11 mouse cellular contexts compared by ENCODE assay signal in the genomic region with DNA sequence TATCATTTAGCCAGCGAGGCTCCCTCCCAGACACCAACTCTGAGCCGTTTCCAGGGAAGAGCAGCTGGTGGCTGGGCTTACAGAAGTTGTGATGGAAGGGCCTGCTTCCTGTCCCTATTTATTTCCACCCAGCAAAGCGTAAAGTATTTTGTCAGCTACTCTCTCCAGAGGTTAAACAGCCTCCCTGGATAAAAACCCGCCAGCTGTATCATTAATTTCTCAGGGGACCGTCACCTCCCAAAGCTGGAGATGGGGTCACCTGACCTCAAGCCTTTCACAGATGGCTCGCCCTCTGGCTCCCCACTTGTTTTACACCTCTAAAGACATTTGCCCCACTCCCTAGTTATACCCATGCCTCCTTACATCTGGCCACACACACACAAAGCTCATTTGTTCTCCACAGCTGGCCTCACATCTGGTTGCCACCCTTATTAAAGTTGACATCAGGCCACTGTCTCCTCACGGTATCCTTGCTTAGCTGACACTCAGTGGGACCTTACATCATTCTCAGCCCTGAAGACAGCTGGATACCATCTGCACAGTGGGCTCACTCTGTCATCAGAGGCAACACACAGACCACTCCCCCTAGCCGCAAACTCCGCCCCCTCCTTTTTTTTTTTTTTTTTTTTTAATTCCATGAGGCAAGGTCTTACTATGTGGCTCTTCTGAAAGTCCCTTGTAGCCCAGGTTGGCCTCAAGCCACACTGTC. TPM values are rescaled to one million over a fixed set of nuclear protein-coding genes. Genes with fewer than 3 reads are reported as not detected.
A peak's percentile ranks its signal among the peaks of the same experiment; 100 is the strongest.
DNase-seq lines count a peak whose midpoint lies in the region; ATAC-seq lines count a peak whose summit lies in the region.
"Had no signal": no experiment of that assay in that cellular context is flagged by ENCODE, and none has a peak within 500 bp of the region (broad histone marks: within the 10 kb centered on the region; RNA-seq: fewer than 3 reads in every experiment).

No protein-coding gene starts in this region.

- H3K4me3 ChIP-seq in forebrain, embryonic 12.5 days (replicated peaks), result no peak overlapping the region
- H3K4me3 ChIP-seq in forebrain, embryonic 13.5 days, result no peak overlapping the region
- no peak overlapping the region for H3K4me3 ChIP-seq in lung, embryonic 16.5 days (ENCODE audit: low read length)
- no peak overlapping the region for H3K4me3 ChIP-seq in stomach, embryonic 14.5 days (ENCODE audit: low read depth, low read length)
- H3K4me3 ChIP-seq: erythroblast, embryonic 14.5 days; liver, embryonic 12.5 days had no signal

- H3K36me3 ChIP-seq in forebrain, embryonic 12.5 days (replicated peaks), result no peaks in the 10 kb centered on the region
- no peaks in the 10 kb centered on the region for H3K36me3 ChIP-seq in forebrain, embryonic 13.5 days (ENCODE audit: poor library complexity, severe bottlenecking)
- H3K36me3 ChIP-seq in lung, embryonic 16.5 days (ENCODE audit: control insufficient read depth, insufficient read depth, low read length), result no peaks in the 10 kb centered on the region
- no peaks in the 10 kb centered on the region for H3K36me3 ChIP-seq in stomach, embryonic 14.5 days (ENCODE audit: control insufficient read depth, insufficient read depth, low read length)
- H3K36me3 ChIP-seq: liver, embryonic 12.5 days had no signal

- no peak for ATAC-seq in forebrain, embryonic 12.5 days (ENCODE audit: low FRiP score)
- ATAC-seq in forebrain, embryonic 13.5 days, result no peak
- ATAC-seq in lung, embryonic 16.5 days (ENCODE audit: low read depth), result peak; percentile 53
- peak; percentile 48 for ATAC-seq in stomach, embryonic 14.5 days (ENCODE audit: insufficient number of reproducible peaks, insufficient read depth, low FRiP score, low read depth)
- ATAC-seq: liver, embryonic 12.5 days had no signal

- no peak overlapping the region for H3K9ac ChIP-seq in forebrain, embryonic 12.5 days
- no peak overlapping the region for H3K9ac ChIP-seq in forebrain, embryonic 13.5 days
- H3K9ac ChIP-seq in lung, embryonic 16.5 days (ENCODE audit: low read length), result no peak overlapping the region
- H3K9ac ChIP-seq in stomach, embryonic 14.5 days (replicated peaks; ENCODE audit: low read depth, low read length), result no peak overlapping the region
- H3K9ac ChIP-seq: liver, embryonic 12.5 days had no signal

- DNase-seq in lung, adult 18-20 months, result no peak
- DNase-seq in induced T-regulatory cell, adult 2 months (ENCODE audit: low read depth), result peak; percentile 33
- no peak for DNase-seq in thymus, postnatal 25 days
- no peak for DNase-seq in spleen, adult 18-20 months
- DNase-seq: gastrocnemius, postnatal 36 days had no signal

- H3K27ac ChIP-seq in forebrain, embryonic 12.5 days, result 0 out of 2 replicates have a peak overlapping the region, but pooled peaks have one; percentile 36
- H3K27ac ChIP-seq in forebrain, embryonic 13.5 days, result no peak overlapping the region
- H3K27ac ChIP-seq in lung, embryonic 16.5 days (ENCODE audit: low read length), result no peak overlapping the region
- peak overlapping the region; percentile 48 for H3K27ac ChIP-seq in stomach, embryonic 14.5 days (ENCODE audit: low read length)
- H3K27ac ChIP-seq: liver, embryonic 12.5 days had no signal

- H3K4me2 ChIP-seq in forebrain, embryonic 12.5 days, result no peak overlapping the region
- no peak overlapping the region for H3K4me2 ChIP-seq in forebrain, embryonic 13.5 days
- H3K4me2 ChIP-seq in lung, embryonic 16.5 days (ENCODE audit: low read depth, low read length), result no peak overlapping the region
- H3K4me2 ChIP-seq in stomach, embryonic 14.5 days (replicated peaks; ENCODE audit: low read depth, low read length), result no peak overlapping the region
- H3K4me2 ChIP-seq: liver, embryonic 12.5 days had no signal

- peaks cover 9% of the 10 kb centered on the region; the same call in 1 of the 2 replicates for H3K27me3 ChIP-seq in forebrain, embryonic 12.5 days
- no peaks in the 10 kb centered on the region for H3K27me3 ChIP-seq in forebrain, embryonic 13.5 days
- H3K27me3 ChIP-seq in lung, embryonic 16.5 days (ENCODE audit: control insufficient read depth, insufficient read depth, low read depth, low read length), result no peaks in the 10 kb centered on the region
- H3K27me3 ChIP-seq in stomach, embryonic 14.5 days (ENCODE audit: control insufficient read depth, insufficient read depth, low read length), result no peaks in the 10 kb centered on the region

- peaks cover 14% of the 10 kb centered on the region for H3K4me1 ChIP-seq in forebrain, embryonic 12.5 days
- peaks cover 10% of the 10 kb centered on the region; the same call in 1 of the 2 replicates for H3K4me1 ChIP-seq in forebrain, embryonic 13.5 days
- no peaks in the 10 kb centered on the region; the same call in 1 of the 2 replicates for H3K4me1 ChIP-seq in lung, embryonic 16.5 days (replicated peaks; ENCODE audit: control insufficient read depth, insufficient read depth, low read length)
- H3K4me1 ChIP-seq in stomach, embryonic 14.5 days (ENCODE audit: control insufficient read depth, insufficient read depth, low read length), result peaks cover 8% of the 10 kb centered on the region; the same call in 1 of the 2 replicates

- 64% methylated on average over 9 of the region's 9 CpGs for WGBS in forebrain, embryonic 12.5 days
- WGBS in forebrain, embryonic 13.5 days, result 54% methylated on average over 9 of the region's 9 CpGs
- 48% methylated on average over 9 of the region's 9 CpGs for WGBS in lung, embryonic 16.5 days
- 36% methylated on average over 9 of the region's 9 CpGs for WGBS in stomach, embryonic 14.5 days

- no peaks in the 10 kb centered on the region for H3K9me3 ChIP-seq in forebrain, embryonic 12.5 days
- H3K9me3 ChIP-seq in forebrain, embryonic 13.5 days (replicated peaks), result no peaks in the 10 kb centered on the region
- no peaks in the 10 kb centered on the region for H3K9me3 ChIP-seq in lung, embryonic 16.5 days (ENCODE audit: control insufficient read depth, low read length)
- H3K9me3 ChIP-seq in stomach, embryonic 14.5 days (ENCODE audit: control insufficient read depth, low read depth, low read length), result no peaks in the 10 kb centered on the region
- H3K9me3 ChIP-seq: liver, embryonic 12.5 days had no signal

RNA-seq across cellular contexts. Expression of gene Mycbpap, which starts 4.8 kb away (rescaled TPM):
- polyA plus RNA-seq in forebrain, embryonic 12.5 days (2016; fragmentation: Nextera tagmentation; extraction: Ambion mirVana), result 3.7 and 3.8 TPM in 2 replicates
- 2.2 and 2.5 TPM in 2 replicates for polyA plus RNA-seq in forebrain, embryonic 13.5 days (2015; fragmentation: Nextera tagmentation; extraction: Ambion mirVana)
- 8.4 and 8.7 TPM in 2 replicates for polyA plus RNA-seq in lung, embryonic 16.5 days (2015; fragmentation: Nextera tagmentation; extraction: Ambion mirVana)
- polyA plus RNA-seq in stomach, embryonic 14.5 days (2014; fragmentation: Nextera tagmentation; extraction: Ambion mirVana), result 1.6 and 2.1 TPM in 2 replicates
- polyA plus RNA-seq: erythroblast, embryonic 14.5 days had no signal

RNA-seq across cellular contexts. Expression of gene Rsad1, which starts 22.7 kb away (rescaled TPM):
- 2.8 and 3.0 TPM in 2 replicates for polyA plus RNA-seq in forebrain, embryonic 12.5 days (2016; fragmentation: Nextera tagmentation; extraction: Ambion mirVana)
- polyA plus RNA-seq in forebrain, embryonic 13.5 days (2015; fragmentation: Nextera tagmentation; extraction: Ambion mirVana), result 3.1 and 3.7 TPM in 2 replicates
- polyA plus RNA-seq in lung, embryonic 16.5 days (2015; fragmentation: Nextera tagmentation; extraction: Ambion mirVana), result 3.4 and 4.2 TPM in 2 replicates
- 3.1 and 3.4 TPM in 2 replicates for polyA plus RNA-seq in stomach, embryonic 14.5 days (2014; fragmentation: Nextera tagmentation; extraction: Ambion mirVana)
- polyA plus RNA-seq: erythroblast, embryonic 14.5 days had no signal

RNA-seq across cellular contexts. Expression of gene Epn3, which starts 26.6 kb away (rescaled TPM):
- polyA plus RNA-seq in forebrain, embryonic 12.5 days (2016; fragmentation: Nextera tagmentation; extraction: Ambion mirVana), result 0.52 and 0.97 TPM in 2 replicates
- 0.15 and 0.34 TPM in 2 replicates for polyA plus RNA-seq in forebrain, embryonic 13.5 days (2015; fragmentation: Nextera tagmentation; extraction: Ambion mirVana)
- 18.5 and 19.2 TPM in 2 replicates for polyA plus RNA-seq in lung, embryonic 16.5 days (2015; fragmentation: Nextera tagmentation; extraction: Ambion mirVana)
- 7.5 and 11.1 TPM in 2 replicates for polyA plus RNA-seq in stomach, embryonic 14.5 days (2014; fragmentation: Nextera tagmentation; extraction: Ambion mirVana)
- polyA plus RNA-seq: erythroblast, embryonic 14.5 days; liver, embryonic 12.5 days had no signal

RNA-seq across cellular contexts. Expression of gene Chad, which starts 38.5 kb away (rescaled TPM):
- polyA plus RNA-seq in forebrain, embryonic 12.5 days (2016; fragmentation: Nextera tagmentation; extraction: Ambion mirVana), result 0.69 TPM in 1 of 2 replicates, not detected in the other
- polyA plus RNA-seq in forebrain, embryonic 13.5 days (2015; fragmentation: Nextera tagmentation; extraction: Ambion mirVana), result 0.14 and 0.19 TPM in 2 replicates
- polyA plus RNA-seq in lung, embryonic 16.5 days (2015; fragmentation: Nextera tagmentation; extraction: Ambion mirVana), result 5.8 and 7.6 TPM in 2 replicates
- 5.0 and 7.1 TPM in 2 replicates for polyA plus RNA-seq in stomach, embryonic 14.5 days (2014; fragmentation: Nextera tagmentation; extraction: Ambion mirVana)
- polyA plus RNA-seq: erythroblast, embryonic 14.5 days; liver, embryonic 12.5 days had no signal

RNA-seq across cellular contexts. Expression of gene Spata20, which starts 40.3 kb away (rescaled TPM):
- 0.19 and 0.26 TPM in 2 replicates for polyA plus RNA-seq in forebrain, embryonic 12.5 days (2016; fragmentation: Nextera tagmentation; extraction: Ambion mirVana)
- polyA plus RNA-seq in forebrain, embryonic 13.5 days (2015; fragmentation: Nextera tagmentation; extraction: Ambion mirVana), result 0.18 TPM in 1 of 2 replicates, not detected in the other
- polyA plus RNA-seq in lung, embryonic 16.5 days (2015; fragmentation: Nextera tagmentation; extraction: Ambion mirVana), result 0.08 TPM in 1 of 2 replicates, not detected in the other
- 0.13 and 0.48 TPM in 2 replicates for polyA plus RNA-seq in stomach, embryonic 14.5 days (2014; fragmentation: Nextera tagmentation; extraction: Ambion mirVana)
- polyA plus RNA-seq: erythroblast, embryonic 14.5 days; liver, embryonic 12.5 days had no signal

Comparison
In these comparisons a context has a peak if more than half of its experiments do, and no peak if none do; other contexts are left out.
1. H3K27ac ChIP-seq: peak in forebrain, embryonic 12.5 days (single experiment) and stomach, embryonic 14.5 days (single experiment); none in forebrain, embryonic 13.5 days (single experiment) and lung, embryonic 16.5 days (single experiment).
2. ATAC-seq: peak in lung, embryonic 16.5 days (single experiment) and stomach, embryonic 14.5 days (single experiment); none in forebrain, embryonic 12.5 days (single experiment) and forebrain, embryonic 13.5 days (single experiment).